Mouse (Mus musculus) ES-E14 (cell line): ENCODE data around the gene Irak2.

Experiments
- CHD2 ChIP-seq: IDR thresholded peaks from 2 replicates; pipeline ENCODE4 v1.6.1; 2014; ENCODE audit warnings: mild to moderate bottlenecking, low read depth, low read length, inconsistent platforms
- HCFC1 ChIP-seq: IDR thresholded peaks from 2 replicates; pipeline ENCODE4 v1.6.1; 2012; ENCODE audit warnings: low read length, inconsistent platforms, borderline replicate concordance; ENCODE audit not compliant: insufficient read depth
- MAFK ChIP-seq: IDR thresholded peaks from 2 replicates; pipeline ENCODE4 v1.6.1; 2014; ENCODE audit warnings: mild to moderate bottlenecking, low read depth, low read length, inconsistent platforms; ENCODE audit not compliant: insufficient read depth
- ZC3H11A ChIP-seq: IDR thresholded peaks from 2 replicates; pipeline ENCODE4 v1.6.1; 2012; ENCODE audit warnings: low read depth, mild to moderate bottlenecking, inconsistent platforms, low read length, borderline replicate concordance
- ZNF384 ChIP-seq: IDR thresholded peaks from 2 replicates; pipeline ENCODE4 v1.6.1; 2012; ENCODE audit warnings: low read depth, low read length, inconsistent platforms

DNA sequence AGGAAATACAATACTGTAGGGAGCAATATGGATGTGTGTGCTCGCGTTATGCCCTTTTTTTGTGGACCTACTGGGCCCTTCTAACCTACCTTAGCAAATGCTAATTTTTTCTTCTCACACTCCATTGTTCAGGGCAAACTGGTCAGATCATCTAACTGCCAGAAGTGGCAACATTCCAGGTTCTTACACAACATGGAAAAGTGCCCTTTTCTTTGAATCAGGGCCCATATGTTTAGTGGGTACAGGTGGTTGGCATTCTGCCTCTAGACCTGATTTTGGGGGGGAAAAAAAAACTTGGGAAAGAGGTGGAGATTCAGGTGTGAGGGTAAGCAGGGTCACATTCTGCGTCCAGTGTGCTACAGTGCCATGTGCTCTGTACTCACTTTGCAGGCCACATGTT lies 79.3 kb downstream of the Irak2 start:
- TF ChIP-seq MAFK (no peak), ZNF384 (no peak), ZC3H11A (no peak), CHD2 (no peak), HCFC1 (no peak)
